Mouse (Mus musculus) CH12.LX (cell line): Measurements from ENCODE around the gene Msantd1.
"Not testable (repeated sequence)": the region's sequence is repeated elsewhere in the genome, so short reads cannot be mapped to it uniquely, and the experiment has no call there.

Experiments
- CHD1 ChIP-seq: IDR thresholded peaks from 2 replicates; pipeline ENCODE4 v1.6.1; 2012; ENCODE audit warnings: low read depth, low read length, improper control_type of control experiment, inconsistent platforms
- CTCF ChIP-seq, 2 experiments: IDR thresholded peaks in 1 of 2; conservative IDR thresholded peaks in 1 of 2; 2 replicates each; pipeline ENCODE4 v1.5.1; 2011 to 2012; ENCODE audit warnings: low read depth in 2 of 2, low read length in 2 of 2, improper control_type of control experiment in 1 of 2, inconsistent platforms in 1 of 2, mild to moderate bottlenecking in 1 of 2, moderate library complexity in 1 of 2
- EP300 ChIP-seq: IDR thresholded peaks from 2 replicates; pipeline ENCODE4 v1.6.1; 2011; ENCODE audit warnings: low read length, improper control_type of control experiment
- HCFC1 ChIP-seq: IDR thresholded peaks from 2 replicates; pipeline ENCODE4 v1.6.1; 2012; ENCODE audit warnings: low read depth, mild to moderate bottlenecking, inconsistent platforms, low read length, improper control_type of control experiment
- MYC ChIP-seq: IDR thresholded peaks from 2 replicates; pipeline ENCODE4 v1.6.1; 2011; ENCODE audit warnings: low read depth, mild to moderate bottlenecking, improper control_type of control experiment, low read length
- NELFE ChIP-seq: IDR thresholded peaks from 2 replicates; pipeline ENCODE4 v1.6.1; 2011; ENCODE audit warnings: low read depth, low read length, improper control_type of control experiment
- POLR2A ChIP-seq: IDR thresholded peaks from 2 replicates; pipeline ENCODE4 v1.6.1; 2011; ENCODE audit warnings: low read depth, mild to moderate bottlenecking, improper control_type of control experiment, low read length
- POLR2AphosphoS2 ChIP-seq: IDR thresholded peaks from 2 replicates; pipeline ENCODE4 v1.6.1; 2011; ENCODE audit warnings: low read depth, low read length, improper control_type of control experiment
- RCOR1 ChIP-seq: conservative IDR thresholded peaks from 2 replicates; pipeline ENCODE4 v1.6.1; 2012; ENCODE audit warnings: low read depth, mild to moderate bottlenecking, inconsistent platforms, low read length, improper control_type of control experiment
- SIN3A ChIP-seq: IDR thresholded peaks from 2 replicates; pipeline ENCODE4 v1.6.1; 2012; ENCODE audit warnings: low read length, improper control_type of control experiment, inconsistent platforms
- TCF12 ChIP-seq: IDR thresholded peaks from 2 replicates; pipeline ENCODE4 v1.6.1; 2014; ENCODE audit warnings: low read depth, mild to moderate bottlenecking, inconsistent platforms, low read length, improper control_type of control experiment
- ZKSCAN1 ChIP-seq: IDR thresholded peaks from 2 replicates; pipeline ENCODE4 v1.6.1; 2012; ENCODE audit warnings: low read depth, inconsistent platforms, low read length, improper control_type of control experiment, borderline replicate concordance
- ZMIZ1 ChIP-seq: IDR thresholded peaks from 2 replicates; pipeline ENCODE4 v1.6.1; 2012; ENCODE audit warnings: low read depth, mild to moderate bottlenecking, inconsistent platforms, low read length, improper control_type of control experiment

DNA sequence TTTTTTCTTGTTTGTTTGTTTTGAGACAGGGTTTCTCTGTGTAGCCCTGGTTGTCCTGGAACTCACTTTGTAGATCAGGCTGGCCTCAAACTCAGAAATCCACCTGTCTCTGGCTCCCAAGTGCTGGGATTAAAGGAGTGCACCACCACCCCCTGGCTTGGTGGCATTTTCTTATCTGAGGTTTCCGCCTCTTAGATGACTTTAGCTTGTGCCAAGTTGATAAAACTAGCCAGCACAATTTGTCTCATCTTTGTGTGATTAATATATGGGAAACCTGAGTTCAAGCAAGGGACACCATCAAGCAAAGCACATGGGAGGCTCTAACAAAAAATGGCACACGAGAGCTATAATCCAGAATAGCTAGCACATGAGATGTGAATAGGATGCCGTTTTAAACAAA, 27.5 kb upstream of the Msantd1 start:
- not testable (repeated sequence) for TF ChIP-seq SIN3A; CHD1; ZMIZ1; POLR2A; TCF12; MYC; POLR2AphosphoS2; ZKSCAN1; NELFE; EP300; CTCF (conservative IDR thresholded peaks at IDR 0.05 in 1 of 2, IDR thresholded peaks at IDR 0.05 in 1 of 2; ENCODE audit: low read depth in 2 of 2, low read length in 2 of 2); HCFC1; RCOR1
